Mouse (Mus musculus) cerebellum, postnatal 25 days (tissue): ENCODE results near the gene Gm49325.

ENCODE experiments used
- DNase-seq, 2 experiments: peaks; one replicate each; pipeline ENCODE4 v3.0.0; 2021; ENCODE audit warnings: mixed read lengths in 2 of 2

The Gm49325 gene

DNA sequence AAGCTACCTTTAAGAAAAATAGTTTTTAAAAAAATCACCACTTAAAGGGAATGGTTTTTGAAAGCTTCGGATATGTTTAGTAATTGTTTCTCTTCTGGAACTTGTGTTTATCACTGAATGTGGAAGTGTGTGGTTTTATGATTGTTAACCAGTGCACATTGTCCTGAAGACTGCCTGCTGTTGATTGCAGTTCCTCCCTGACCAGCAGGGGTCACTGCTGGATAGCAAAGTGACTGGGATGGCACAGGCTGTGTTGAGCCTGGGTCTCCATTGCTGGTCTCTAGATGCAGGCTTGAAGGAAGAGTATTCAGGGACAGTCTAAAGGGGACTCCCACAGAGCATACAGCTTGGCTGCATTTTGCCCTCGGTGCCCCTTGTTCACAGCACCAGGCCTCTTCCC lies 21.5 kb downstream of the Gm49325 start:
- DNase-seq, result peak; percentile 87 to 91

DNA sequence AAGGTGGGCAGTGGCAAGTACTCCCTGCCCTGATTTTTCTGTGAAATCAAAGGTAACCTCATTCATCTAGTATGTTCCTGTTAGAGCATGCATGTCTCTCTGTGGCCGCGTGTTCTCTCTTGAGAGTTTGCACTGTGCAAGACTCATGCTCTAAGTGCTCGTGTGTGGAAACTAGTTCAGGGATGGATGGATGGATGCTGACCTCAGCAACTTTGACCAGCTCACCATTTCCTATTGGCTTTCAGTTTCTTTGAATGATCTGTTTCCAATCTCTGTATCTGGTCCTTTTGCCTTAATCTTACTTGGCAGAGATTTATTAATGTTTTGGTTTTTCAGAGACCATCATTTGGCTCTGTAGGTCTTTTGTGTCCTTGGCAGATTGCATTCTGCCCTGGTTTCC lies 23.2 kb downstream of the Gm49325 start:
- no peak for DNase-seq

DNA sequence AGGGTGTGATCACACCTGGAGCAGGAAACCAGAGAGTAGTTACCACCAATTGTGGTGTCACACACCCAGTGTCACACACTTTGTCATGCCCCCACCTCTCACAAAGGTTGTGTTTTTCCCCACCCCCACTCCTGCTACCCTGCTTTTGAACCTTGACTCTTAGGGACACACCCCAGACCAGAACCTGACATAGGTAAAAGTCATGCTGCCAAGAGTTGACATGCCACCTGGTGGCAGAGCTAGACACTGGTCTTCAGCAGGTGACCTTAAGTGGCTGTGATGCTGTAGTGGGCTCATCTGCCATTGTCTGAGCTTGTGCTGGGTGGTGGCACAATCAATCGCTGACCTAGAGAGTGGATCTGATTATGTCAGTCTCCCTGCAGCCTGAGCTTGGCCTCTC lies 24.0 kb downstream of the Gm49325 start:
- DNase-seq, result no peak

DNA sequence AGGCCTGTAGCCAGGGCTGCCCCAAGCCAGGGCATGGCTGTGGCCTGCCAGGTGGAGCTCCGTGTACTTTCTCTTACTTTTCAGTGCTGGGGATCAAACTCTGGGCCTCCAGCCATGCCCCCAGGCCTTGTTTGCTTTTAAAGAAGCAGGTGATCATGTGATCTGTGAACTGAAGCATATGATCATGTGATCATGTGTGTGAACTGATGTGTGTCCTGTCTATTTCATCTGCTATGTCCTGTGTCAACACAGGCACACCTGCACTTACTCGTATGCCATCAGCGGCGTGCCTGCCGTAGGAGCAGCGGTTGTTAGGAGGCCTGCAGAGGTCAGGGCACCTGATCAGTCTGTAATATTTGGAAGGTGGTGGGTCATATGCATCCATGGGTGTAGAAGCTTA lies 28.0 kb downstream of the Gm49325 start:
- DNase-seq, result no peak

DNA sequence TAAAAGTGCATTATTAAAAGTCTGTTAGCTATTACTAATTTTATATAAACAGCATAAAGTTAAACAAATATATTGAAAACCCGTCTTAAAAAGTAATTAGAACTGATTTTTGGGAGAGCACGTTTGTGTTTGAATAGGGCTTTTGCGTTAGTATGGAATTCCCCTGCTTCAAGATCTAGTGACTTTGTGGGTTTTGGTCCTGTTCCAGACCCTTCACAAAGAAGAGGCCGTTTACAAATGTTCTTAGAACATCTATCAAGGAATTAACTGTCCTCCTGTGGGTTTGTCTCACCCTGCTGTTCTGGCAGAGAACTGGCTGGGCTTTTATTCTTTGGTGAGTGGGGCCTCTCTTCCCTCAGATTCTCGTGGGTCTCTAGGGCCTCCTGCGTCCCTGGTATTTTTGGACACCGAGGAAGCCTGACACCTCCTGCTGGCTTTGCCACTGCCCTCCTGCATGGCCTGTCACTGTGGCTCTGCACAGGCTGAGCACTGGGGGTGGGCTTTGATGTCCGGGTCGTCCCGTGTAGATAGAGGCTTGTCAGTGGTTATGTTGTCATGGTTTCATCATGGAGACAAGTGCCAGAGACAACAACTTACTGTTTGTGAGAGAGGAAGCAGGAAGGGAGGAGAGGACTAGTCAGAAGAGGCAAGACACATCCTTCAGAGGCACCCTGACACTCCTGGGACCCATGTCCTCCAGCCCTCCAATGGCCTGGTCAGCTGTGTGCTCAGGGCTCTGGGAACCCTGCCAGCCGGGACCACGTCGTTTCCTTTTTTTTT lies 28.6 kb downstream of the Gm49325 start:
- DNase-seq, result no peak

DNA sequence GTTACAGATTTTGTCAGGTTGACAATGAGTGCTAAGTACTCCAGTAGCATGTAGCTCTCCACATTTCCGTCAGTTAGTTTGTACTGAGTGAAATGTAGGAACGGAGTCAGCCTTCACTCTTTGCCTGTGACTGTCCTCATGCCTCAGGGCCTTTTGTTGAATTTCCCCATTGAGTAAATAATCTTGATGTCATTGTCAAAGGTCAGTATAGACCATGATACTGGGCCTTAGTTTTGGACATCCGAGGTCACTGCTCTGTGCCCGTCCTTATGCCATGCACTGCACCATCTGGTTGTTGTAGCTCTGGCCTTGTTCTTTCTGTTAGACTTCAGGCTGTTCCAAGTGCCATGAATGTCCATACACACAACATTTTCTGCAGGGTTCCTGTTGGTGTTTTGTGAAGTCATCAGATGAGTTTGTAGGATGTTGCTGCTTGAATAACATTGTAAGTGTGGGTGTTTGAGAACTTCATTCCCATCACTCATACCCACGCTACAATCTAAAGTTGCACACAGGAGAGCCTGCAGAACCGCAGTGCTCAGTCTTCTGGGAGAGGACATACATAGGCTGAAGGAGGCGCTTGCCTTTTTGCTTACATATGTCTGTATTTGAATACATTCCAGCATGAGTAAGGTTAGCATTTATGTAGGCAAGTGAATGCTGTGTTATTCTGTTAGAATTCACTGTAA lies 30.4 kb downstream of the Gm49325 start:
- no peak for DNase-seq

DNA sequence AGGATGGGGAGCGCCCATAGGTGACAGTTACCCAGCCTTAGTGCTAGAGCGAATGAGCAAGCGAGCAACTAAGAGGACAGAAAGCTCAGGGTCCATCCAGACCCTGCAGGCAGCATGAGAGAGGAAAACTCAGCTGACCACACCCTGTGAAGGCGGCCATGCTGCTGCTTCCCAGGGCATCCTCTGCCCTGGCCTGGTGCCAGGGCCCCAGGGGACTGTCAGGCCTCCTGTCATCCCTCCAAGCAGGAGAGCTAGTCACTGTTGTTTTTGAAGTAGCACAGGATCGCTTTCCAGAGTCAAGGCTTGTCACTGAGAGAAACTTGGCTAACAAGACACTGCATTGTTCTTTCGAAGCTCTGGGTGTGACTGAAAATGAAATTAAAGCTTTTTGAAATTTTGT lies 33.0 kb downstream of the Gm49325 start:
- DNase-seq, result no peak

DNA sequence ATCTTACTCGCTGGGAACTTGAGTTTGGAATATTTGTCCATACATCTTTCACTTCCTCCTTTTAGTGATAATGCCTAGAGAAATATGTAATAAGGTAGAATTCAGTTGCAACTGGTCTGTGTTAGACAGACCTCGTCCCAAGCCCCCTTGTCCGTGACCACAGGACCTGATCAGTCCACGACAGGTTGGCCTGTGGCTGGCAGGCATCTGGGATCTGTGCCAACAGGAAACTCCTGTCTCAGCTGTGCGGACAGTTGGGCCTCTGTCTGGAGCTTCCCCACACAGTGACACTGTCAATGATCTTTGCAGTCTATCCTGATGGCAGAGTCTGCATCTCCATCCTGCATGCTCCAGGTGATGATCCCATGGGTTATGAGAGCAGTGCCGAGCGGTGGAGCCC lies 37.2 kb downstream of the Gm49325 start:
- DNase-seq, result no peak

DNA sequence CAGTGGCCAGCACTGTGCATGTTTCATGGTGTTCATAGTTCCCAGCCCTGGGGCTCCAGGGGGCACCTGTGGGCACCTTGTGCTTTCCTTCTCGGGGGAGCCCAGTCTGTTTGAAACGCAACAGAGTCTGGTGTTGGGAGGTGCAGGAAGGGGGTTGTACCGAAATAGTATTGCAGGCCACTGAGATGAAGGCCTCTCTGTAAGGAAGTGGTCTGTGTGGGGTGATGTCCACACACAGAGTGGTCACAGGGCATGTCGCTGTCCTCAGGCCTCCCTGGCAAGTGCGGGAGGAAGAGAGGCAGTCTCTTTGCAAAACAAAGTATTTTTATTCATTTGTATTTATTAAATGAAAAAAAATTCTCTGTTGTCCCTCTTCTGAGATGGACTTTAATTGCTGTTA lies 39.6 kb downstream of the Gm49325 start:
- no peak for DNase-seq

DNA sequence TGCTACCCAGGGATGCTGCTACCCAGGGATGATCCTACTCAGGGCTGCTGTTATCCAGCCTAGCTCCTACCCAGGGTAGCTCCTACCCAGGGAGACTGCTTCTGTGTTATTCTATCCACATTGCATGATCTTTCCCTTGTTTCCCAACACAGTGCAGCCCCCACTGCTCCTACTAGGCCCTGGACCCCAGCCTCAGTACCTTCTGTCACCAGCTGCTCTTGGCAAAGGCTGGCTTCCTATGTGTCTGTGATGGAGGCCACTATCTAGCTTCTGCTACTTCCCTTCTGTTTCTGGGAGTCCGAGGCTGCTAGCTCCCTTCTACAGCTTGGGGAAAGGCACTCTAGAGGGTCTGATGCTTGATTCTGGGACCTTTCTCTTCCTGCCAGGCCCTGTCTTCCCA lies 41.5 kb downstream of the Gm49325 start:
- DNase-seq, result no peak

DNA sequence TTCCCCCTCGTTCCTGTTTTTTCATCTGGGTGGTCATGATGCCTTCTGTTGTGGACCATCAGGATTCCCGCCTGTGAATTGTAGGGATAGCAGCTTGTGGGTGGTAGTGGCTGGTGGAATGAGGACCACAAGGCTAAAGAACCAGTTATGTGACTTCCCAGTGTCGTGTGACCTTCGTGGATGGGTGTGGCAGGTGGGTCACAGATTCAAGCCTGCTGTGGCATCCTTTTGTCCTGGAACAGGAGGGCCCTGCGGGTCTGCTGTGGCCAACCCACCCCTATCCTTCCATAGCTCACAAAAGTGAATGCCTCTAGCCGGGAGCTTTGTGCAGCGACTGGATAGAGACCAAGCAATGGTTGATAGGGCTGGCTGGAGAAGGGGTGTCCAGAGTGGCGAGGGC lies 41.9 kb downstream of the Gm49325 start:
- no peak for DNase-seq

DNA sequence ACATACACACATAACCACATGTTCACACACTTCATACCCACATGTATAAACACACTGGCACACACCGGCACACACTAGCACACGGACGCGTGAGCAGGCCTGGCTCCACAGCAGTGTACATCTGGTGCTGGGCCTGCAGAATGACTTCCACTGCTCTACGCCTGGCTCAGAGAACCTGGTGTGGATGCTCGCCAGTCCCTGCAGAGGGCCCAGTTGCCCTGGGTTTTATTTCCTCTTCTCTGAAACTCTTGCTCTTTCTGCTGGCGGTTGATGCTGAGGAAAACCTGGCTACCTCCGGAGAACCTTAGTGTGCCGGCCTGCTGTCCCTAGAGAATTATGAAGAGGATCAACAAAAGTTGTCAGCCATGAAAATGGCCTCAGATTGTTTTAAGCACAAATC lies 46.0 kb downstream of the Gm49325 start:
- DNase-seq, result no peak

DNA sequence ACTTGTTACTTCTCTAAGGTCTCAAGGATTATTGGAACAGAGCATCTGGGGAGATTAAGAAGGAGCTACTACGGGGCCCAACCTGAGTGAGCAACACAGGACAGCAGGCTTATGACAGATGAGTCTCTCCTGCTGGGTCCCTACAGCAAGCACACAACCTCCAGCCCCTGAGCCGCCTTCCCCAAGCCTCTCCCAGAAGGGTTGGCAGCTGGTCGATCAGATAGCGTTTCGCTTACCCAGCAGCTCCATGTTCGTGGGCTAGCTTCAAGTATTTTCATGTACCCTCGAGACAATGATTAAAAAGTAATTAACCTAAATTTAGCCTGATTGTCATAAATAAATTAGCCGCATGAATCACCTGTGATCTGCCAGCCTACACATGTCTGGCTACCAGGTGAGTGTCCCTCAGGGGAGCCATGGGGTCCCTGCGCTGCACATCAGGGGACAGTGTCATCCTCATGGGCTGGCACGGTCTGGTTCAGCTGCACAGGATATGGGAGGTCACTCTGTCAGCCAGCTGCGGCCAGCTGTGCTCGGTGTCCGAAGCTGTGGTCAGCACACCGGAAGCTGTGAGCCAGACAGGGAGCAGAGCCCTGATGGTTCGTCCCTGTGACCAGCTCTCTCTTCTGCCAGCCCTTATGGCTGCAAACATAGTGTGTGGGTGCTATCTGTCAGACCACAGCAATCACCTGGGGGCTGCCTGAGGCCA lies 52.4 kb downstream of the Gm49325 start:
- DNase-seq, result no peak

DNA sequence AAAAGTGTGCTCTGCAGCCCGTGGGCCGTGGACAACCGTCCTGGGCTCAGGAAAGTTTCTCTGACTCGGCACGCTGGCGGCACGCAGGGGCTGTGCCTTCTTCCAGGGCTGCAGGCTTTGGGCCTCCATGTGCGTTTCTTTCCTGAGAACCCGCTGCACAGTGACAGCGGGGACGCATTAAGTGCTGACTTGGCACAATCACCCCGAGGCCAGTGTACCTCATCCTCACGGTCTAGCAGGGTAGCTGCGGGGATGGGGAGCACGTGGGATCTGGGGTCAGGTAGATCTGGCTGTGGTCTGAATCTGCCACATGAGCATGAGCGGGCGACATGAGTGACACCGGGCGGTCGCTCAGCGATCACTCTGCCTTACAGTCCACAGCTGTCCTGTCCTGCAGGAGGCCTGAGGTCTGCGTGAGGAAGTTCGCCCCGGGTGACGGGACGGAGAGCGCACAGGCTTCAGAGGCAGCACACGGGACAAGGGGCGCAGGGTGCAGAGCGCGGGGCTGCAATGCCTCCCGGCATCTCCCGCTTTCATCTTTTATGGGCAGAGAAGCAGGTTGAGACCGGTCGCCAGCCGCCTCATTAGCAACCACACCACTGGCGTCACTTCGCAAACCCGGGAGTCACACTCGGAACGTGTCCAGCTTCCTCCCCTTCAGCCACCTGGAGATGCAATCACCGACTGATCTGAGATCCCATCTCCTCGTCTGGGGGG lies 58.1 kb downstream of the Gm49325 start:
- no peak for DNase-seq

DNA sequence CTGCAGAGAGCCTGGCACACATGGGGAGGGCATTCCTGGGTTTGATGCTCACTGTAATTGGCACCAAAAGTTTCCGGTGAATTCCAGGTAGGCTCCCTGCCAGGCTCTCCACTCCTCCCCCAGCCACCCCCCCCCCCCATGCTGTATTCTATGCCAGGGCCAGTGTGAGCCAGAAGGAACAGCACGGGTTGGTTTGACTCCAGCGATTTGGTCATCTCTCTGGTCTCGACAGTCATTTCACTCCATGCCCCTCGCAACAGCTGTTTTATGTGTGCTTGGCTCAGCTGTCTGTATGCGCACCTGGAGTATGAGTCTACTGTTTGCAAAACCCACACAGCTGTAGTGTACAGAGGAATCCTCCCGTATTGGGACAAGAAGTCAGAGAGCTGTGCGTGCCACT lies 60.3 kb downstream of the Gm49325 start:
- peak in 1 of 2 experiments; percentile 24 for DNase-seq

DNA sequence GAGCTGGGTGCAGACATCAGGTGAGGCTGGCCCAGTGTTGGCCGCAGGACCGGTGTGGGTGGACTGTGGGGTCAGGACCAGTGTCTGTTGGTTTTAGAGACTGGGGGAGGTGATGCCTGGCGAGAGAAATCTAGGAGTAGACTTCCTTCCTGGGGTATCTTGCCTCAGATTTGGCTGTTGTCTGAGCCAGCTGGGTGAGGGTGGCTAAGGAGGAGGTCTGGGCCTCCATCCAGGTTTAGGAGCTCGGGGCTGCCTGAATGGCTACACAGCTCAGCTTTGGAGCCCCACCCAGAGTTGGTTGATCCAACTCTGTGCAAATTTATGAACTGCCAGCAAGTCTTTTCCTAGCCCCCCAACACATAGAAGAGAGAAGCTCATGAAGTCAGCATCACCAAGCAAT lies 61.4 kb downstream of the Gm49325 start:
- DNase-seq, result no peak

DNA sequence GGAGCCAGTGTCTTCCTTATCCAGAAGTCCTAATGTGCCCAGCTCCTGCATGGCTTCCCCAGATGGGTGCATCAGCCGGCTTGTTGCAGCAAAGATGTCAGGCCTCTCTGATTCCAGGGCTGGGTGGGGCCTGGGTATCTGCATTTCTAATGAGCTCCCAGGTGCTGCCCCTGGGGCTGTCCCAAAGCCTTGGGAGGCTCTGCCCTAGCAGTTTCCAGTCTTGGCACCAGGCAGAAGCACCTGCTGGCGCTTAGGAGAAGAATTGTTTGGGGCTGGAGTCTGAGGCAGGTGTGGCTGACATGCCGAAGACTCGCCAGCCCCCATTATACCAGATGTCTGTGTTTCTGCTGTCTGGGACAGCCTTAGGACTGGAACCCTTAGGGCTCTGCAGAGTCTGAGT lies 64.7 kb downstream of the Gm49325 start:
- no peak for DNase-seq

DNA sequence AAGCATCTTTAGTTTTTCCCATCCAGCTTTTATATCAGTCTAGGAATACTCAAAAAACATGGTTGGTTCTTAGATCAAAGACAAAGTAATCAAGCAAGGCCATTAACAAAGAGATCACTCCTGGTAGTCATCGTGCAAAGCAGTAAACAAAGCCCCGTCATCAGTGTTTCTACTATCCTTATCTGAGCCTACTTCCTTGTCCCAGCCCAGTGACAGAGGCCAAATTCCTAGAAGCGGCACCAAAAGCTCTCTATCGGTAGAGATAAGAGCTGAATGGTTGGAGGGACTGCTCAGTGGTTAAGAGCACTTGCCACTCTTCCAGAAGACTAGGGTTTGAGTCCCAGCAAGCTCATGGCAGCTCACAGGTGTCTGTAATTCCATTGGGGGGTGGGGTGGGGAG lies 65.5 kb downstream of the Gm49325 start:
- no peak for DNase-seq

DNA sequence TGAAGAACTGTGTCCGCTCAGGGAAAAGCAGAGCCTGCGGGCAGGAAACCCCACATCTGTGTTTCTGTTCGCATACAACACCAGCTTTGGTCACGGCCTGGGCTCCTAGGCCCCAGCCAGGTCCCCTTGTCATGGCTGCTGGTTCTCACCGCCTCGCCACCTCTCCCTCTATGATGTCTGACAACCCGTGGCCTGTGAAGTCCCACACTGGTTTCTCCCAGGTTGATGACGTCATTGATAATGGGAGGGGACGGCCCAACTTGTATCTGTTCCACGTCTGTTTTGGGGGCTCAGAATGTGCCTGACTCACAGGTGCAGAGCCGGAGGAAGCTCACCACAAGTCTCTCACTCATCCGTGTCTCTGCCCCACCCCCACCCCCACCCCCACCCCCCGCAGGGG lies 67.8 kb downstream of the Gm49325 start:
- DNase-seq, result no peak

DNA sequence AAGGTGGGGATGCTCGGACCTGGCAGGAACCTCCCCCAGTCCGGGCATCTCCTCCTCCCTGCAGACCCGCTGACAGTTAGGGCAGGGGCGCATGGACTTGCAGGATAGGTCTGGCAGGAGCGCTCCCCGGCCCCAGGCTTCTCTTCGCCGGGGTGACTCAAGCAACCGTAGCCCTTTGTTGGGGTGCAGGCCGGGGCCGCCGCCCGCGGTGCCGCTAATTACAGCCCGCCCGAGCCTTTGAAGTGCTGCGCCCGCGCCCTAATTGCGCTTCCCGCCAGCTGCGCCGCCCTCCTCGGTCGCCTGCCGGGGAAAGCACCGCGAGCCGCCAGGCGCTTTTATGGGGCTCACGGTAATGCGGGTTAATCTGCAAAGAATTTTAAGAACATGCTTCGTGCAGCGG lies 71.6 kb downstream of the Gm49325 start:
- DNase-seq, result no peak

DNA sequence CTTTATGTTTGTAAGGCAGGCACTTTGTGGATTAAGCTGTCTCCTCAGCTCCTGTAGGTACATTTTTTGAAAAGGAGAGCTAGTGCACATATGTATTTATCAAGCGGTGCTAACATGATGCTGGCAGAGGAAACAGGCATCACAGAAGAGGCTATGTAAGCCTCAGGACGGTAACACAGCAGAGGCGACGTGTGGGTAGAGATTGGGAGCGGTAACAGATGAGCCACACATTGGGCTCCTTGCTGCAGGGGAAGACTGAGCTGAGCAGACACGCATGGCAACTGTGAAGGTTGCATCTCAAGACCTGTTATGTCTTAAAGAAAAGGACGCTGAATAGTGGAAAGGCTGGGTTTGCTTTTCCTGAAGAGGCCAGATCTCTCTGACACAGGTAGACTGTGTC lies 77.0 kb downstream of the Gm49325 start:
- DNase-seq, result no peak

DNA sequence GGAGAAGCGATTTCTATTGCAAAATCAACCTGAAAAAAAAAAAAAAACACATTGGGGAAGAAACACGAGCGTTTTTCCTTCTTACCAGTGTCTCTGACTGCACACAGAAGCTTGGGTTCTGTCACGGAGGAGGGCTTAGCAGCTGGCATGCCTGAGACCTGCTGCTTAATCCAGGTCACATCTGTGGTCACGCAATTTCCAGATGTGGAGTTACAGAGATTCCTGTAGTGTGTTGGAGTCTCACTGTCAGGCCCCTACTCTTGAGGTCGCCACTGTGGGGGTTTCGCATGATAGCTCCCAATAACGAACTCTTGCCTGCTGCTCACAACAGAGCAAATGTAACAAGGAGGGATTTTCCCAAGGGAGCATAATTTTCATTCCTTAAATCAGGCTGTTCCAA lies 78.2 kb downstream of the Gm49325 start:
- DNase-seq, result no peak

DNA sequence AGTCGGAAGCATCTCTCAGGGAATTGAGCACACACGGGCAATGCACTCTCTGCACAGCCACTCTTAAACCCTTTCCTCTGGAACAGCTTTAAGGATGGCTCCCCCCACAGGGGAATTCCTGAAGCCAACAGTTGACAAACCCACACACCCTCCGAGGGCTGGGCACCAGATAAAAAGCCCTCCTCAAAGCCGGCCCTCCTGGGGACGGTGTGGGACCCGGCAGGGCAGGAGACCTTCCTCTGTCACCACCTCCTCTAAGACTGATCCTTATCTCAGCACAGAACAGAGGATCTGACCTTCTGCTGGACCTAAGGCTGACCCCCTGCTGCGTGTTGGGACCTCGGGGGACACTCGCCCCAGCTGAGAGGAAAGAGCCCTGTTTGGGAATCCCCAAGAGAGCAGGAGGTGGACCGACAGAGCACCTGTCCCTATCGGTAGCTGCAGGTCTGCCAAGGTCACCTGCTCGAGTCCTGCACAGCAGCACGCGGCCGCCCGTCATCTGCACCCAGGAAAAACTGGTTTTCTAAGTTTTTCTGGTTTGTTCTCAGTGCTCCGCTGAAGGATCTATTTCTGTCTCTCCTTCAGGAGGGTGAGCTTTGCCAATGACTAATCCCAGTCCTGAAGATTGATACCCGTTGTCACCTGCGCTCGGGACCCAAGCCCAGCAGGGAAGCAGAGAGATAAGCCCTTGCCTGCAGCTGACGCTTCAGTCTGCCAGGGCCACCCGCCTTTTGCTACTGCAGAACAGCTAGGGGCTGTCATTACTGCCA lies 80.1 kb downstream of the Gm49325 start, which contains the start of gene Tspear:
Tspear (plus strand) TSS at position 675 of the 770 bp plus-strand sequence.
- no peak for DNase-seq
